Mouse (Mus musculus) embryonic facial prominence, embryonic 10.5 days (tissue): ENCODE results near the gene Kiz. TPM values are rescaled to one million over a fixed set of nuclear protein-coding genes. Genes with fewer than 3 reads are reported as not detected.

ENCODE experiments used
- DNase-seq: peaks from one replicate; pipeline ENCODE4 v3.0.0-alpha.2; 2017; ENCODE audit warnings: low spot score
- H3K27ac ChIP-seq: fragments of 300-500 bp; sonication (generic); replicated peaks from 2 replicates; pipeline ENCODE4 v1.5.1; 2016; ENCODE audit warnings: mild to moderate bottlenecking
- H3K27me3 ChIP-seq: fragments of 300-500 bp; sonication (generic); replicated peaks from 2 replicates; pipeline ENCODE4 v1.6.1; 2016; ENCODE audit warnings: low read depth, mild to moderate bottlenecking; ENCODE audit not compliant: poor library complexity, severe bottlenecking
- H3K36me3 ChIP-seq: fragments of 300-500 bp; sonication (generic); replicated peaks from 2 replicates; pipeline ENCODE4 v1.6.1; 2016; ENCODE audit warnings: mild to moderate bottlenecking, moderate library complexity
- H3K4me1 ChIP-seq: fragments of 300-500 bp; sonication (generic); 2 replicates; pipeline ENCODE4 v1.6.1; 2016
- H3K4me3 ChIP-seq: fragments of 300-500 bp; sonication (generic); 2 replicates; pipeline ENCODE4 v1.5.1; 2016; ENCODE audit warnings: mild to moderate bottlenecking, moderate library complexity
- H3K9me3 ChIP-seq: fragments of 300-500 bp; sonication (generic); 2 replicates; pipeline ENCODE4 v1.6.1; 2016; ENCODE audit warnings: mild to moderate bottlenecking
- WGBS: fragments of 180-500 bp; shearing (Covaris S2); methylation state at CpG from one replicate; pipeline ENCODE4 v1.1.7; 2016; 5-methylcytosine and 5-hydroxymethylcytosine counted together
- polyA plus RNA-seq: library from polyadenylated mRNA; unstranded; fragments of >200 nt; fragmentation: Nextera tagmentation; extraction: Ambion mirVana; gene quantifications from 2 replicates; pipeline ENCODE4 v1.2.1, GENCODE M21; 2016

Gene Kiz
- polyA plus RNA-seq, 1 experiment from 2014 or later = 25.2 TPM

DNA sequence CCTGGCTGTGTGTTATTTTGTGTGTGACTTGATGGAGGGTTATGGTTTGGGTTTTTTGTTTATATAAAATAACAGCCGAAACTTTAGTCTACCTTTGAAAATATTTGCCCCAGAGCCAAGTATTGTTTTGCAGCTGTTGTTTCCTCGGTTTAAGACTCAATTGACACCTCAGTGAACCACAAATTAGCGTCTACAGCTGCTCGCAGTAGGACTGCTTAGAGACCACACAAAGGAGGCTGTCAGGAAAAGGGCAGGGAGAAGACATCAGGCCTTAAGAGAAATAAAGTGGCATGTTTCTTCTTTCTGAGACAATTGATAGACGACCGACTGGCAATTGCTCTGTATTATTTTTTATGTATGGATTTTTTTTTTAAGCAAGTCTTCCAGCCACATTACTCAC lies 100.7 kb downstream of the Kiz start:
- peaks cover 63% of the 10 kb centered on the region for H3K27me3 ChIP-seq
- H3K9me3 ChIP-seq = no peaks in the 10 kb centered on the region
- WGBS = 33% methylated on average over 6 of the region's 6 CpGs
- H3K27ac ChIP-seq = no peak overlapping the region
- DNase-seq = no peak
- no peaks in the 10 kb centered on the region for H3K36me3 ChIP-seq
- peaks cover 16% of the 10 kb centered on the region for H3K4me1 ChIP-seq
- H3K4me3 ChIP-seq = no peak overlapping the region

DNA sequence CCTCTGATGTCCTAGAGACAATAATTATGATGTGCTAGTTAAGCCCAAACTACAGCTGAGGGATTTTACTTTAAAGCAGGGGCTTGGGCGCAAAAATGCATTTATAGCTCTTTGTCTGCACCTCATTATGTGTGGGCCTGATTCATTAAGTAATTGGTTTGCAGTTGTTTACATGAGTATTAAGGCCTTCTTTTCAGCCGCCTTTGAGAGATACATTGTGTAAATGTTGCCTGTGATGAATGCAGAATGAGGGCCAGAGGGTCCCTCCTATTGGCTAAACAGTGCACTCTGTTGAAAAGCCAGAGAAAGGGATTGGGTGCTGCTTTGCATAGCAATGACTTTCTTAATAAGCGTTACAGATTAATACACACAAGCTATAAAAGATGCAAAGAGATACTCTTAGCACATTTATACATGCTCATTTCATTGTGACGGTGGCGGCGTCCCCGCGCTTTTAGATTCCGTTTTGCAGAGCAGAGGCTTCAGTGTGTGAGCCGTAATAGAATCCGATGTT lies 102.8 kb downstream of the Kiz start:
- H3K4me3 ChIP-seq = peak overlapping the region; percentile 49
- 19% methylated on average over 11 of the region's 11 CpGs for WGBS
- H3K27me3 ChIP-seq = peaks cover 43% of the 10 kb centered on the region
- H3K9me3 ChIP-seq = no peaks in the 10 kb centered on the region
- peaks cover 1% of the 10 kb centered on the region for H3K36me3 ChIP-seq
- H3K4me1 ChIP-seq = peaks cover 16% of the 10 kb centered on the region
- DNase-seq = peak; percentile 20
- H3K27ac ChIP-seq = peak overlapping the region; percentile 61

DNA sequence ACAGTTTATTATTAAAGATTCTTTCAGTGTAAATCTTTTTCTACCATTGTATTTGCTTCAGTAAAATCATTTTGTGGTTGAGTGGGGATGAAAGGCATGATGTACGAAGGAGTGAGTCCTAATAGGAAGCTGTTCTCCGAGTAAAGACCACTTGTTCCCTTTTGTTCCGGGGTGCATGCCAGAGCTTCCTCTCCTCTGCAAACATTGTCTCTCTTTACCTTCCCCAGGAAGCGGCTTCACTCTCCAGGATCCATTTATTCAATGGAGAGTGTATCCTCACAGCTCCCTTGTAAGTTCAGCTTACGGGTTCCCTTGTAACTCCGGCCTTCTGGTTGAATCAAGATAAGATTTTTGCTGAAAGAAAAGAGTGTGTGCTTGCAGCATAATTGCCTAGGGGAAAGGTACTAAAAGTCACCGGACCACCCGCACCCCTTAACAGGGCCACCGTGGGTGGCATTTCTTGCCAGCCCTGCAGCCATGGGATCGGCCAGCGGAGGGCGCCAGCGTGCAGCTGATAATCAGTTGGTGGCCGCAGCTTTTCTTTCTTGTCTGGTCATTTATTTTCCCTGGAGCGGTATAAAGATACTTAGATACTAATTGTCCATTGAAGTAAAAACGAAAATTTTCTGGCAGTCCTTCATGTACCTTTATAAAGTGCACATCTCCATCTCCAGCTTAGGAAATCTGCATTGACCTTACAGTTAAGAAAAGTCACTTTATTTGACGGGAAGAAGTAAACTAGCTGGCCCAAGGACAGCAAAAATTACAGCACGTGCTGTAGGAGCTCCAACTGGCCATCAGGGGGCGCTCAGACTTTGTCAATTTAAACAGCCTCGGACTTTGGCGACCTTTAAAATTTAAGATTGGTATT lies 103.5 kb downstream of the Kiz start:
- 2% methylated on average over 21 of the region's 21 CpGs for WGBS
- DNase-seq = peak; percentile 90
- Histone ChIP-seq H3K36me3 (peaks cover 6% of the 10 kb centered on the region), H3K4me1 (peaks cover 16% of the 10 kb centered on the region), H3K27me3 (peaks cover 36% of the 10 kb centered on the region), H3K27ac (peak overlapping the region; percentile 61), H3K4me3 (peak overlapping the region; percentile 49), H3K9me3 (no peaks in the 10 kb centered on the region)

DNA sequence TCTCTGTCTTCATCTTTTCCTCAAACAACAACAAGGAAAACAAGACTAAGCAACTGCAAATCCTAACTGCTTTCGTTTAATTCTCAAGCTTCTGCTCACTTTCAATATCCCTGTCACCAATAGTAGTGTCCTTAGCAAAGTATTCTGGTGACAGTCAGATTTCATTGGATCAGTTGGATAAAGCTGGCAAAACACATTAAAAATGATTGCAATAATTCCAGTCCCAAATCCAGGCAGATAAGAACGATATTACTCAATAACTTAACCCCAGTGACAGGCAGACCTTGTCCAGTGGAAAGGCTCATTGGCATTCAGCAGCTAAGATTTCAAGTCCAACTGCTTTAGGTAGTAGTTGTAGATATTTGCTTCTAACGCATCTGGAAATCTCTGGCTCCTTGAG lies 119.4 kb downstream of the Kiz start:
- no peak overlapping the region for H3K27ac ChIP-seq
- no peaks in the 10 kb centered on the region for H3K9me3 ChIP-seq
- no peak overlapping the region for H3K4me3 ChIP-seq
- no peaks in the 10 kb centered on the region for H3K4me1 ChIP-seq
- WGBS = 88% methylated on average over 3 of the region's 3 CpGs
- DNase-seq = no peak
- H3K36me3 ChIP-seq = no peaks in the 10 kb centered on the region; the same call in 1 of the 2 replicates
- H3K27me3 ChIP-seq = no peaks in the 10 kb centered on the region

DNA sequence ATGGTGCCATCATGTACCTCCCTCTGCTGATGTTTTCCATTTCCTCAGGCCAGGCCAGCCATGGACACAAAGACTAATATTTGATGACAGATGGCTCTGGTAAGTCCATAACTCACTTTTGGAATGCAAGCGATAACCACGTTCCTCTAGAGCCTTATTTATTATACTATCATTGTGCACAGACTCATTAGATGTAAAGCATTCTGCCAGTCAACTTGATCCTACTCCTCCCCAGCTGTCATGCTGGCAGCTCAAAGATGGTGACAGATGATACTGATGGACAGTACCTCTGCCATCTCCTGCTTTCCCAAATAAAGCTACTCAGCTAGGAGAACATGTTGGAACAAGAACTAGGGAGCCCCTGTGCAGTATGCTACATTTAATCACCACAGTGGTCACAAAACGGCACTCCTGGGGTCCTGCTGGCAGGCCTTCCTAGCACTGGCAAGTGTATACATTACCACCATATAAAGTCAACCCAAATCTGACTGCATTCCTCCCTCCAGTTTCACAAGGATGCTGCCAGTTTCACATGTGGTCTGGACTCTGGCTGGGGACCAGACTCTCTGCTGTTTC lies 119.9 kb downstream of the Kiz start:
- Histone ChIP-seq H3K4me1 (no peaks in the 10 kb centered on the region), H3K36me3 (no peaks in the 10 kb centered on the region; the same call in 1 of the 2 replicates), H3K4me3 (no peak overlapping the region), H3K9me3 (no peaks in the 10 kb centered on the region), H3K27me3 (no peaks in the 10 kb centered on the region), H3K27ac (no peak overlapping the region)
- no peak for DNase-seq
- 90% methylated on average over 3 of the region's 3 CpGs for WGBS

DNA sequence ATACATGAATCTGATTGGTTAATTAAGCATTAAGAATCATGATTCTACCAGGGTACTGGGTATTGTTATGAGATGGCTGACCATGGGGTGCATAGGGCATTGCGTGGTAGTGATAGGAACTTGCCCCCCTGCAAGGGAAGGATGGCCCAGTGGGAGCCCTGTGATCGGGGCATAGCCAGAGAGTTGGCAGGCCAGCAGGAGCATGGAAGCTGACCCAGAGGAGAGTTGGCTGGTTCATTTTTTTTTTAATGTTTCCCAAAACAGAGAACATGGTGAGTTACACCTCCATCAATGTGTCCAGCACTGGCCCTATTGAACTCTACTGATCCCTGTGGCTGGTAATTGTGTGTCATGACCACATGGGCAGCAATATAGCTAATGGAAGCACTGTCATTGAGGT lies 127.1 kb downstream of the Kiz start:
- DNase-seq = no peak
- Histone ChIP-seq H3K27ac (no peak overlapping the region), H3K4me3 (no peak overlapping the region), H3K36me3 (no peaks in the 10 kb centered on the region), H3K9me3 (no peaks in the 10 kb centered on the region), H3K4me1 (no peaks in the 10 kb centered on the region), H3K27me3 (no peaks in the 10 kb centered on the region)
- WGBS = 91% methylated on average over 2 of the region's 2 CpGs

DNA sequence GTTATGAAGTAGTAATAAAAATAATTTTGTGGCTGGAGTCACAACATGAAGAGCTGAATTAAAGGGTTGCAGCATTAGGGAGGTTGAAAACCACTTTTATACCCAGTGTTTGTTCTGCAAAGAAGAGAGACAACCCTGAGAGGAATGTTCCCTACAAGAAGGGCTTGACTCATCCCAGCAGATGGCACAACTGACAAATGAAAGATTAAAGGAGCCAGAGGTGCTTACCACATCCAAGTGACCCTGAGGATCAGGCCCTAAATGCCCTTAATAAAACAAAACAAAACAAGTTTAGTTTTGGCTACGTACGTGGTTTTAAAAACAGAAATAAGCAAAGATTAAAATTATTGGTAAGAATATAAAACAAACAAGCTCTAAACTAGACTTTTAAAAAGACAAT lies 129.2 kb downstream of the Kiz start:
- no peak overlapping the region for H3K4me3 ChIP-seq
- 92% methylated on average over 2 of the region's 2 CpGs for WGBS

DNA sequence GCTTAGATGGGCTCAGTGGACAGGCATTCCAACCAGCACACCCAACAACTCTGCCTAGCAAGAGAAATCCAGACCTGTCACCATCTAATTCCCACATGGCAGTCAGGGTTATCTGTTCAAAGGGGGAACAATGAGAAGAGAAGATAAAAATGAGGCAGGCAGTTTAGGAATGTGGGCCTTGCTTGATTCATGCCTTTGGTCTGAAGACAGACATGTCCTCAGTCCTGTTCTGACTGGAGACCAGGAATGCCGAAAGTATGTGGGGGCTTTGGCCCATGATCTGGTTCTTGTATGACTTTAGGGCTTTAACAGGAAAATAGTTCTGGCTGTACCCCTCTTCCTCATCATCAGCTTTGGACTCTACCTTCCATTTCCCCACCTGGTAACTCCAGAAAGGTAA lies 130.1 kb downstream of the Kiz start:
- 83% methylated on average over 1 of the region's 1 CpGs for WGBS
- H3K4me3 ChIP-seq = no peak overlapping the region
- H3K27ac ChIP-seq = no peak overlapping the region
- H3K27me3 ChIP-seq = no peaks in the 10 kb centered on the region
- no peaks in the 10 kb centered on the region for H3K36me3 ChIP-seq
- H3K4me1 ChIP-seq = no peaks in the 10 kb centered on the region
- no peaks in the 10 kb centered on the region for H3K9me3 ChIP-seq
- DNase-seq = no peak

More for the DNA sequence above, 129.2 kb downstream of the Kiz start:
- Histone ChIP-seq H3K27ac (no peak overlapping the region), H3K27me3 (no peaks in the 10 kb centered on the region), H3K4me1 (no peaks in the 10 kb centered on the region), H3K36me3 (no peaks in the 10 kb centered on the region), H3K9me3 (no peaks in the 10 kb centered on the region)
- DNase-seq = no peak

DNA sequence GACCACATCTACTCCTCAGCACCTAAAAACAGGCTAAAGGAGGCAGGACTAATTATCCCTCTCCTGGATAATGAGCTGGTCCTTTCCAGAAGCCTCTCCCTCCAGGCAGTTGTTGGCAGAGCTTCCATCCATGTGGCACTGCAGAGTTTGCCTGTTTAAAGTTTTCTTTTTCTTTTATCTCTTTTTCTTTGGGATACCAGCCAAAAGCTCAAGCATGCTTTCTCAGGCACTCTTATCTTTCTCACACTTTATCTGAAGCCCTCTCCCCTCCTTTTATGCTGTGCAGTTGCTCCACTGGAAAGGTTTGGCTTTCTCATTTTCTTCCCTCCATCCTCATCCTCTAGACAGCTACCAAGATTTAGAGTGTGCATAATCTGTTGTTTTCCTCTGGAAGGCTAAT lies 130.8 kb downstream of the Kiz start:
- no peaks in the 10 kb centered on the region for H3K9me3 ChIP-seq
- no peak overlapping the region for H3K27ac ChIP-seq
- H3K4me1 ChIP-seq = no peaks in the 10 kb centered on the region
- no peak overlapping the region for H3K4me3 ChIP-seq
- no peaks in the 10 kb centered on the region for H3K27me3 ChIP-seq
- H3K36me3 ChIP-seq = no peaks in the 10 kb centered on the region
- no peak for DNase-seq

DNA sequence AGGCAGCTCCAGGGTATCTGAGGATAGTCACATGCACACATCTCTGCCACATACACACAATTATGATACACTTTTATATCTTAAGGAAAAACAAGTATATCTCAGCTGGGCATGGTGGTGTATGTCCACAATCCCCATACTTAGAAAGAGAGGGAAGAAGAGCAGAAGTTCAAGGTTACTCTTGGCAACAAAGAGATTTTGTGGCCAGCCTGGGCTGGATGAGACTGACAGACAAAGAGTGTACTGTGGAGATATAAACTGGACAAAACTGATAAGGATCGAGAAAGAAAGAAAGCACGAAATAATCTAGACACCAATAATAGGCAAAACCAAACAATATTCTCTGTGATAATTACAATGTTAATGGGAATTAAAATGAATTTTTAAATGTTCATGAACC lies 151.6 kb downstream of the Kiz start:
- Histone ChIP-seq H3K4me3 (no peak overlapping the region), H3K27me3 (no peaks in the 10 kb centered on the region), H3K27ac (no peak overlapping the region), H3K9me3 (no peaks in the 10 kb centered on the region), H3K36me3 (peaks cover 19% of the 10 kb centered on the region), H3K4me1 (peaks cover 9% of the 10 kb centered on the region)
- 91% methylated on average over 2 of the region's 2 CpGs for WGBS
- DNase-seq = no peak

DNA sequence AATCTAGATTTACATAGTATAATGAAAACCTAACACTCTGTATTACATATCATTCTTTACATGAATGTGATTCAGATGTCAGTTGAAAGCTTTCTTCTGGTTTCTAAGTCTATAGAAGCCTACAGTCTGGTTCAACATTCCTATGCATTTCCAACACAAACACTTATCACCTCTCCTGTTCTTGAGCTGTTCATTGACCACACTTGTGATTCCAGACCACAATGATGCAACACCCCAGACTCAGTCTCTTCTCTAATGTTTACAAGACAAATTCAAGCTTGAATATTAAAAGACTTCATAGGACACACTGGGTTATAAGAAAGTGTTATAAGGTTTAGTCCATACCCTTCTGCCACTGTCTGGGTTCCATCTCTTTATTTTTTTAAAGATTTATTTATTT lies 153.4 kb downstream of the Kiz start:
- H3K9me3 ChIP-seq = no peaks in the 10 kb centered on the region
- H3K27ac ChIP-seq = no peak overlapping the region
- DNase-seq = no peak

DNA sequence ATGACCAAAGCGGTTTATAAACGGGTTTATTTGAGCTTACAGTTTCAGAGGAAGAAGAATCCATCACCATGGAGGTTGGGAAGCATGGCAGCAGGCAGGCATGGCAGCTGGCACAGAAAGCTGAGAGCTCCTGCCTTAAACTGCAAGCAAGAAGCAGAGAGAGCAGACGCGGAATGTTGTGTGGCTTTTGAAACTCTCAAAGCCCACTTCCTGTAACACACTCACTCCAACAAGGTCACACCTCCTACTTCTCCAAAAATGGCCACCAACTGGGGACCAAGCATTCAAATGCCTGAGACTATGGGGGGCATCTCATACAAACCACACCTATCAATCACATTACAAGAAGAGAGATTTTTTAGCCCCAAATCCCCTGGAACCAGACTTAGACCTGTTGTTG lies 154.5 kb downstream of the Kiz start:
- H3K9me3 ChIP-seq = no peaks in the 10 kb centered on the region
- no peaks in the 10 kb centered on the region for H3K27me3 ChIP-seq
- 94% methylated on average over 4 of the region's 4 CpGs for WGBS
- DNase-seq = no peak
- no peak overlapping the region for H3K4me3 ChIP-seq
- no peak overlapping the region for H3K27ac ChIP-seq
- peaks cover 19% of the 10 kb centered on the region for H3K36me3 ChIP-seq
- H3K4me1 ChIP-seq = peaks cover 20% of the 10 kb centered on the region

More for the DNA sequence above, 153.4 kb downstream of the Kiz start:
- H3K4me1 ChIP-seq = peaks cover 10% of the 10 kb centered on the region
- H3K4me3 ChIP-seq = no peak overlapping the region
- H3K27me3 ChIP-seq = no peaks in the 10 kb centered on the region
- peaks cover 19% of the 10 kb centered on the region for H3K36me3 ChIP-seq

DNA sequence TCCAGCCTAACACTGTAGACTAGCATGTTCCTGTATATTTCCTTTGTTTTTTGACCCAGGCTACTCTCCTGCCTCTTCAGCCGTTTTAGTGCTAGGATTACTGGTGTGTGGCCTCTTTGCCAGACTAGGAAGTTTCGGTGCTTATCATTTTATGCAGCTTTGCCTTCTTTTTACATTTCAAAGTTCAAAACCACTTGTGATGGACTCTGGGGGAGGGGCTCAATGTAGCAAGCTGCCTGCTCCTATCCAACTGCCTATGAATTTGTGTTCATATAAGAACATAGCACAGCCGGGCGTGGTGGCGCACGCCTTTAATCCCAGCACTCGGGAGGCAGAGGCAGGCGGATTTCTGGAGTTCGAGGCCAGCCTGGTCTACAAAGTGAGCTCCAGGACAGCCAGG lies 155.3 kb downstream of the Kiz start:
- no peak for DNase-seq
- WGBS = 97% methylated on average over 9 of the region's 9 CpGs
- H3K36me3 ChIP-seq = peaks cover 19% of the 10 kb centered on the region
- H3K27ac ChIP-seq = no peak overlapping the region
- no peaks in the 10 kb centered on the region for H3K9me3 ChIP-seq
- H3K4me3 ChIP-seq = no peak overlapping the region
- H3K27me3 ChIP-seq = no peaks in the 10 kb centered on the region
- H3K4me1 ChIP-seq = peaks cover 21% of the 10 kb centered on the region
